Mouse (Mus musculus): ENCODE results near the gene Pou3f3. TPM values are rescaled to one million over a fixed set of nuclear protein-coding genes. Genes with fewer than 3 reads are reported as not detected.

Gene Pou3f3
- polyA plus RNA-seq, 3 experiments from 2014 or later, result not detected

- no peak for ATAC-seq
Observed at GRCm38 (mm10) chr1:42710995-42711394, 15.4 kb downstream of the Pou3f3 start.

GRCm38 (mm10) chr1:42711456-42712310 lies 16.1 kb downstream of the Pou3f3 start:
- no peak for ATAC-seq

GRCm38 (mm10) chr1:42712311-42712690 lies 16.7 kb downstream of the Pou3f3 start:
- ATAC-seq, result no peak

- ATAC-seq, result no peak
Observed at GRCm38 (mm10) chr1:42713104-42713932, 17.8 kb downstream of the Pou3f3 start.

GRCm38 (mm10) chr1:42714016-42714931 lies 18.7 kb downstream of the Pou3f3 start:
- no peak for ATAC-seq

GRCm38 (mm10) chr1:42718549-42718948 lies 23.0 kb downstream of the Pou3f3 start:
- ATAC-seq, result no peak

GRCm38 (mm10) chr1:42721353-42721752 lies 25.8 kb downstream of the Pou3f3 start:
- no peak for ATAC-seq

- ATAC-seq, result no peak
Observed at GRCm38 (mm10) chr1:42723769-42724300, 28.3 kb downstream of the Pou3f3 start.

- no peak for ATAC-seq
Observed at GRCm38 (mm10) chr1:42724881-42725280, 29.3 kb downstream of the Pou3f3 start.

GRCm38 (mm10) chr1:42727161-42727560 lies 31.6 kb downstream of the Pou3f3 start:
- no peak for ATAC-seq

GRCm38 (mm10) chr1:42727676-42728075 lies 32.1 kb downstream of the Pou3f3 start:
- no peak for ATAC-seq

- no peak for ATAC-seq
Observed at GRCm38 (mm10) chr1:42741383-42742241, 46.0 kb downstream of the Pou3f3 start.

GRCm38 (mm10) chr1:42742242-42742560 lies 46.6 kb downstream of the Pou3f3 start:
- ATAC-seq, result no peak

GRCm38 (mm10) chr1:42745047-42745446 lies 49.5 kb downstream of the Pou3f3 start:
- no peak for ATAC-seq

- ATAC-seq, result no peak
Observed at GRCm38 (mm10) chr1:42749536-42750292, 54.1 kb downstream of the Pou3f3 start.

Other genes starting within 250 kb of the Pou3f3 start
- gene Mrps9, start 155.5 kb downstream of the Pou3f3 start, polyA plus RNA-seq (2017; shearing (Covaris generic)), result 10 to 100 TPM; 74.7 to 94.5 (median 76.9) TPM

Measured in inflammation-experienced regulatory T-cells, adult 6 months (primary cell).